Mouse (Mus musculus) small intestine, adult 2 months (tissue): ENCODE measurements around the gene Cacna2d3.

Source experiments
- CTCF ChIP-seq: fragments of 200-500 bp; IDR thresholded peaks from 2 replicates; pipeline ENCODE4 v1.5.1; 2012; ENCODE audit warnings: low read depth, mild to moderate bottlenecking, control low read depth, inconsistent platforms, low read length, moderate library complexity, mixed read lengths; ENCODE audit not compliant: insufficient replicate concordance, insufficient read length; ENCODE audit errors: extremely low read depth
- POLR2A ChIP-seq: fragments of 200-500 bp; IDR thresholded peaks from 2 replicates; pipeline ENCODE4 v1.6.1; 2012; ENCODE audit warnings: low read depth, mild to moderate bottlenecking, control low read depth, inconsistent platforms, low read length, moderate library complexity

- TF ChIP-seq CTCF (no peak), POLR2A (no peak)
Measured at GRCm38 (mm10) chr14:29038246-29038645, 683.4 kb downstream of the Cacna2d3 start.
